Mouse (Mus musculus): ENCODE measurements around the gene Tgfbrap1. TPM values are rescaled to one million over a fixed set of nuclear protein-coding genes. Genes with fewer than 3 reads are reported as not detected.

The Tgfbrap1 gene
- total RNA-seq (2023), result 10 to 100 TPM; 30.5 to 30.8 TPM

GRCm38 (mm10) chr1:43098031-43098984 is at the start of gene Tgfbrap1, which contains the start of gene AI597479:
Gene Tgfbrap1, minus strand, starts transcription at chr1:43098637.
Gene AI597479, plus strand, starts transcription at chr1:43098710.

Other genes starting within 250 kb of the Tgfbrap1 start
- 10 to 100 TPM; 45.9 to 52.7 TPM for gene Mrps9, start 247.4 kb downstream of the Tgfbrap1 start, total RNA-seq (2023)
- under 1 TPM in 1 of 2 experiments, not detected in 1; 0.90 TPM for gene Gpr45, start 145.8 kb downstream of the Tgfbrap1 start, total RNA-seq (2023)
- 1 to 10 TPM; 7.1 to 8.3 TPM for gene AI597479, start 73 bp upstream of the Tgfbrap1 start, total RNA-seq (2023)
- gene Fhl2, start 98.3 kb upstream of the Tgfbrap1 start, total RNA-seq (2023), result 1 to 10 TPM; 5.3 to 10.0 TPM